Mouse (Mus musculus): ENCODE measurements around the gene Pygm. TPM values are rescaled to one million over a fixed set of nuclear protein-coding genes. Genes with fewer than 3 reads are reported as not detected.

The Pygm gene
- total and polyA plus RNA-seq, 2 experiments from 2014 or later = 10.4 to 11.9 TPM

DNA sequence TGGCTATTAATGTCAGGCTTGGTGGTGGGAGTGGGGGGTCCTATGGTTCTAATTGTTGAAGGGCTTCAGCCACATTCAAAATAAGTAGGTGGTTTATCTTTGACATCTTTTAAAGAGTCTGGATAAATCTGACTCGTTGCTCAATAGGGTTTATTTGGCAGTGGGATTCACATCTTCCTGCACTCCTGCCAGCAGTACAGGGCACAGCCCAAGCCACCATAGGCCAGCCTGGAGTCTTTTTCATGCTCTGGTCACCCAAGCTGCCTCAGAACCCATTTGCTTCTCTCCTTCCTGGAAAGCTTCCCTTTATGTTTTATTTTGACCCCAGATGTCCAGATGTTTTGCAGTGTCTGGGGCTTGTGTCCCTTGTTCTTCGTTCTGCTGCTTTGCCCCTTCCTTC, 7.6 kb upstream of the Pygm start:
- no peak for DNase-seq (ENCODE audit: low spot score)
- 75% methylated on average over 2 of the region's 2 CpGs for WGBS

DNA sequence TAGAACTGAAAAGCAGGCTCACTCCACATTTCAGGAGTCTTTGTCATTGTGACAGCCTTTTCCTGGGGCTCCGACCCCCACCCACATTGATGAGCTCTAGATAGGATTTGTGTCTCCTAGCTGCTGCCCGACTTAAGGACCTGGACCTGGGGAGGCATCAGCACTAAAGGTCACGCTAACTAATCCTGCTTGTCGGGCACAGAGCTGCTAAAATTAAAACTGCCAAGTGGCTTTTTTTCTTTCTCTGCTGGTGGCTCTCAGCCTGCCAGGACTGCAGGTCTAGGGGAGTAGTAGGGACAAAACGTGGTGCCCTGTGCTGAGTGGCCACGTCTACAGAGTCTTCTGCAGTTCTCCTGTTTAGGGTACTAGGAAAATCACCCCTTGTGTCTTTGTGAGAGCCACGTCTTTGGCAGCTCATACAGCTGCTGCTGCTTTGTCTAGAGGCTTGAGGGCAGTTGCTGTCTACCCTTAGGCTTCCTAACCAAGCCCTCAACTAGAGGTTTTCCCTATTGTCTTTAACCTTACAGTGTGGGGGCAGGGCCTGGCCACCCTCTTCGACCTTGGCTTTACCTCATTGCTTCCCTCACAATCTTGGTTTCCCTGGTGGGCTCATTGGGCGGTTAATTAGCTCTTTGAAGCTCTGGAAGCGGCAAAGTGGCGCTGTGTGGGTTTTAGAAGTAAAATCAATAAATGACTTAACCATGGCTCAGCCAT, 6.7 kb upstream of the Pygm start:
- H3K9me3 ChIP-seq (ENCODE audit: low read length) = no peaks in the 10 kb centered on the region
- DNase-seq (ENCODE audit: low spot score) (peak; percentile 10), ATAC-seq (no peak)
- peak overlapping the region; percentile 12; the same call in 1 of the 2 replicates for H3K27ac ChIP-seq
- no peak for TF ChIP-seq CTCF (IDR thresholded peaks at IDR 0.05; ENCODE audit: low read depth)
- H3K36me3 ChIP-seq (ENCODE audit: insufficient read depth, low read length) = peaks cover 60% of the 10 kb centered on the region
- H3K27me3 ChIP-seq (ENCODE audit: insufficient read depth, low read length) = no peaks in the 10 kb centered on the region
- 33% methylated on average over 11 of the region's 11 CpGs for WGBS
- H3K4me1 ChIP-seq (ENCODE audit: insufficient read depth, low read length) = no peaks in the 10 kb centered on the region; the same call in 1 of the 2 replicates
- no peak overlapping the region for H3K4me3 ChIP-seq (ENCODE audit: low read length)
- no peak overlapping the region for H3K9ac ChIP-seq (replicated peaks; ENCODE audit: low read length)
- no peak overlapping the region for H3K4me2 ChIP-seq (ENCODE audit: low read depth, low read length)

More for the DNA sequence above, 7.6 kb upstream of the Pygm start:
- Histone ChIP-seq H3K27ac (no peak overlapping the region), H3K4me3 (ENCODE audit: low read length) (no peak overlapping the region), H3K36me3 (ENCODE audit: insufficient read depth, low read length) (peaks cover 69% of the 10 kb centered on the region), H3K4me2 (ENCODE audit: low read depth, low read length) (no peak overlapping the region), H3K9me3 (ENCODE audit: low read length) (no peaks in the 10 kb centered on the region), H3K4me1 (ENCODE audit: insufficient read depth, low read length) (no peaks in the 10 kb centered on the region; the same call in 1 of the 2 replicates), H3K9ac (replicated peaks; ENCODE audit: low read length) (no peak overlapping the region), H3K27me3 (ENCODE audit: insufficient read depth, low read length) (no peaks in the 10 kb centered on the region)
- no peak for TF ChIP-seq CTCF (IDR thresholded peaks at IDR 0.05; ENCODE audit: low read depth)
- no peak for ATAC-seq

DNA sequence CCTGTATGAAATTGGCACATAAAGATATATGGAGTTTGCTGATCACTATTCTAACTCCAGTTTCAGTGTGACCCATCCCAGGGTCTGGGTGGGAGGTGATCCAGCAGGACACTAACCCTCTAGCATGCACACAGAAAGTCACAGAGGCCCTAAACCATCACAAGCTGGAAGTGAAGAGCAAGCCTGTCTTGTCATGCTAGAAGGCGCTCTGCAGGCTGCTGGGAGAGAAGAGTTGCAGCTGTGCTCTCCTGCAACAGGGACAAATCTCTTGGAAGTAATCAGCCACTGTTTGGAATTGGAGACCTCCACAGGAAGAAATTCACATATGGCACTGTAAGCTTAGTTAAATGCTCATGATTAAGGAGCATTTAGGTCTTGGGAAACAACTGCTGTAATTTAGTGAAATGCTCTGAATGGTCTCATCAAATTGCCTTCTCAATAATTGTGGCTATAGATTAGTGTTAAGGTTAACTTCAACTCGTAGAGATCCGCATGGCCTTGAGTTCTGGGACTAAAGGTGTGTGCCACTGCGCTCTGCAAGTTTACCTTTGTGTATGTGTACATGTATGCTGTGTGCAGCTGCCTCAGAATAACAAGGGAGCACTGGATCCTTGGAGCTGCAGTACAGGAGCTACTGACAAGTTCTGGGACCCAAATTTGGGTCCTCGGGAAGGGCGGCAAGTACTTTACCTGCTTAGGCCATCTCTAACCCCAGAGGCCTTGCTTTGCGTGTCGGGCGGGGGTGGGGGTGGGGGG, 3.6 kb upstream of the Pygm start:
- no peak overlapping the region for H3K4me2 ChIP-seq (ENCODE audit: low read depth, low read length)
- ATAC-seq (no peak), DNase-seq (ENCODE audit: low spot score) (no peak)
- peaks cover 31% of the 10 kb centered on the region for H3K36me3 ChIP-seq (ENCODE audit: insufficient read depth, low read length)
- no peak overlapping the region for H3K9ac ChIP-seq (replicated peaks; ENCODE audit: low read length)
- no peak overlapping the region for H3K27ac ChIP-seq
- H3K9me3 ChIP-seq (ENCODE audit: low read length) = no peaks in the 10 kb centered on the region
- no peaks in the 10 kb centered on the region for H3K27me3 ChIP-seq (ENCODE audit: insufficient read depth, low read length)
- TF ChIP-seq CTCF (IDR thresholded peaks at IDR 0.05; ENCODE audit: low read depth) = no peak
- WGBS = 95% methylated on average over 9 of the region's 9 CpGs
- H3K4me1 ChIP-seq (ENCODE audit: insufficient read depth, low read length) = peaks cover 4% of the 10 kb centered on the region
- H3K4me3 ChIP-seq (ENCODE audit: low read length) = no peak overlapping the region

DNA sequence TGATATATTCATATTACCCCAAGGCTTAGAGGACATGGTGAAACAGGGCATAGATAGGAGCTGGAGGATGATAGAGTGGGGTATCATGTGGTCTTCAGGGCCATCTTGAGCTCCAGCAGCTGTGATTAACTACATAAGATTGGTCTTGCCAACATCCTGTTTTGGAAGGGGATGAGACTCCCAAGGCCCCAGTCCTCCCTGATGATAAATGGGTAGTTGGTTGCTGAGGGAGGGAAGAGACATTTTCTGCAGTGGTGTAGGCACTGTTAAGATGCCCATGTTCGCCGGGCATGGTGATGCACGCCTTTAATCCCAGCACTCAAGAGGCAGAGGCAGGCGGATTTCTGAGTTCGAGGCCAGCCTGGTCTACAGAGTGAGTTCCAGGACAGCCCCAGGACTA, 3.0 kb upstream of the Pygm start:
- WGBS = 94% methylated on average over 5 of the region's 5 CpGs
- ATAC-seq (no peak), DNase-seq (ENCODE audit: low spot score) (no peak)
- Histone ChIP-seq H3K4me2 (ENCODE audit: low read depth, low read length) (no peak overlapping the region), H3K9ac (replicated peaks; ENCODE audit: low read length) (no peak overlapping the region), H3K9me3 (ENCODE audit: low read length) (no peaks in the 10 kb centered on the region), H3K4me1 (ENCODE audit: insufficient read depth, low read length) (peaks cover 4% of the 10 kb centered on the region), H3K27ac (no peak overlapping the region), H3K36me3 (ENCODE audit: insufficient read depth, low read length) (peaks cover 25% of the 10 kb centered on the region), H3K27me3 (ENCODE audit: insufficient read depth, low read length) (no peaks in the 10 kb centered on the region), H3K4me3 (ENCODE audit: low read length) (no peak overlapping the region)
- TF ChIP-seq CTCF (IDR thresholded peaks at IDR 0.05; ENCODE audit: low read depth) = no peak

- H3K36me3 ChIP-seq (ENCODE audit: insufficient read depth, low read length) = peaks cover 13% of the 10 kb centered on the region; the same call in 1 of the 2 replicates
- no peak overlapping the region for H3K9ac ChIP-seq (replicated peaks; ENCODE audit: low read length)
- no peaks in the 10 kb centered on the region for H3K9me3 ChIP-seq (ENCODE audit: low read length)
- WGBS = 80% methylated on average over 4 of the region's 4 CpGs
- H3K4me3 ChIP-seq (ENCODE audit: low read length) = no peak overlapping the region
- no peak for TF ChIP-seq CTCF (IDR thresholded peaks at IDR 0.05; ENCODE audit: low read depth)
- no peak for ATAC-seq
- H3K27me3 ChIP-seq (ENCODE audit: insufficient read depth, low read length) = no peaks in the 10 kb centered on the region
- no peak overlapping the region for H3K27ac ChIP-seq
- DNase-seq (ENCODE audit: low spot score) = no peak
- H3K4me1 ChIP-seq (ENCODE audit: insufficient read depth, low read length) = peaks cover 4% of the 10 kb centered on the region
- H3K4me2 ChIP-seq (ENCODE audit: low read depth, low read length) = no peak overlapping the region
Observed at GRCm38 (mm10) chr19:6382323-6382924, 1.8 kb upstream of the Pygm start.

GRCm38 (mm10) chr19:6383470-6383869, 729 bp upstream of the Pygm start:
- no peak for TF ChIP-seq CTCF (IDR thresholded peaks at IDR 0.05; ENCODE audit: low read depth)
- ATAC-seq (0 out of 2 replicates have a peak, but pooled peaks have one; percentile 21), DNase-seq (ENCODE audit: low spot score) (no peak)
- Histone ChIP-seq H3K4me1 (ENCODE audit: insufficient read depth, low read length) (peaks cover 4% of the 10 kb centered on the region; the same call in 1 of the 2 replicates), H3K9ac (replicated peaks; ENCODE audit: low read length) (no peak overlapping the region), H3K9me3 (ENCODE audit: low read length) (no peaks in the 10 kb centered on the region), H3K36me3 (ENCODE audit: insufficient read depth, low read length) (peaks cover 3% of the 10 kb centered on the region; the same call in 1 of the 2 replicates), H3K27me3 (ENCODE audit: insufficient read depth, low read length) (no peaks in the 10 kb centered on the region), H3K4me3 (ENCODE audit: low read length) (no peak overlapping the region), H3K4me2 (ENCODE audit: low read depth, low read length) (no peak overlapping the region), H3K27ac (peak overlapping the region; percentile 0; the same call in 1 of the 2 replicates)
- 47% methylated on average over 5 of the region's 5 CpGs for WGBS
